Comparison of ENCODE assay signal across 8 mouse cellular contexts in genomic region chr1:167285356-167285755, GRCm38 (mm10). TPM values are rescaled to one million over a fixed set of nuclear protein-coding genes. Genes with fewer than 3 reads are reported as not detected.
DNase-seq lines count a peak whose midpoint lies in the region; ATAC-seq and TF ChIP-seq lines count a peak whose summit lies in the region.

No protein-coding gene starts in this region.

- no peak overlapping the region; the same call in 1 of the 2 replicates for H3K9ac ChIP-seq in embryonic facial prominence, embryonic 11.5 days (replicated peaks; ENCODE audit: low read length)

- H3K9me3 ChIP-seq in embryonic facial prominence, embryonic 11.5 days (replicated peaks; ENCODE audit: control insufficient read depth, low read length): no peaks in the 10 kb centered on the region

- peak overlapping the region; percentile 72 for H3K4me3 ChIP-seq in left cerebral cortex, adult 2 months
- H3K4me3 ChIP-seq in embryonic facial prominence, embryonic 11.5 days (ENCODE audit: low read depth, low read length): peak overlapping the region; percentile 97

- H3K27ac ChIP-seq in left cerebral cortex, adult 2 months: peak overlapping the region; percentile 91
- H3K27ac ChIP-seq in embryonic facial prominence, embryonic 11.5 days (replicated peaks; ENCODE audit: low read depth, low read length): no peak overlapping the region

- H3K36me3 ChIP-seq in embryonic facial prominence, embryonic 11.5 days (replicated peaks; ENCODE audit: control insufficient read depth, insufficient read depth, low read depth, low read length): no peaks in the 10 kb centered on the region

- TF ChIP-seq CTCF in left cerebral cortex, adult 2 months (IDR thresholded peaks at IDR 0.05): no peak

- H3K27me3 ChIP-seq in embryonic facial prominence, embryonic 11.5 days (ENCODE audit: control insufficient read depth, insufficient read depth, low read length): no peaks in the 10 kb centered on the region

- peak; percentile 0; the same call in 1 of the 2 replicates for ATAC-seq in embryonic facial prominence, embryonic 11.5 days (replicated peaks; ENCODE audit: insufficient number of reproducible peaks, low FRiP score, low TSS enrichment, low read depth)

- under 1% methylated on average over 8 of the region's 8 CpGs for WGBS in embryonic facial prominence, embryonic 11.5 days

- intact Hi-C loops in left cerebral cortex, adult 2 months (cut with DNase I): loop anchor here (2.0 to 5.0 kb wide), 3 partner anchors 23 to 902 kb away; partner anchors contain the start of gene Tmco1
- intact Hi-C loops in left cerebral cortex, postnatal 25 days (cut with DNase I): loop anchor here (5.0 kb wide), 1 partner anchor 43 kb away; no protein-coding TSS in a partner anchor

- no peaks in the 10 kb centered on the region for H3K4me1 ChIP-seq in embryonic facial prominence, embryonic 11.5 days (ENCODE audit: control insufficient read depth, insufficient read depth, low read length)

- DNase-seq in left cerebral cortex, adult 2 months (ENCODE audit: extremely low spot score in 1 of 2, low spot score in 2 of 2): no peak
- no peak for DNase-seq in left cerebral cortex, postnatal 25 days (ENCODE audit: low spot score in 2 of 2)
- DNase-seq in embryonic facial prominence, embryonic 11.5 days (ENCODE audit: low spot score): no peak
- DNase-seq in induced T-regulatory cell, adult 2 months (ENCODE audit: low read depth): peak; percentile 64
- peak; percentile 42 for DNase-seq in naive thymus-derived CD4-positive, alpha-beta T cell, adult 2 months (ENCODE audit: low read depth)
- no peak for DNase-seq in layer of hippocampus, adult 9-10 months (ENCODE audit: low spot score)
- no peak for DNase-seq in spleen, adult 12 weeks (ENCODE audit: low spot score)
- no peak for DNase-seq in ovary, postnatal 36 days (ENCODE audit: low spot score)

- peak overlapping the region; percentile 60 for H3K4me2 ChIP-seq in embryonic facial prominence, embryonic 11.5 days (ENCODE audit: low read depth, low read length)

RNA-seq across cellular contexts. Expression of gene Uck2, which starts 0.2 kb away (rescaled TPM):
- total RNA-seq in left cerebral cortex, adult 2 months (2021): 10 to 100 TPM; 30.9 to 42.1 TPM
- total RNA-seq in left cerebral cortex, postnatal 25 days (2021): 10 to 100 TPM; 44.6 to 46.9 TPM
- polyA plus RNA-seq in embryonic facial prominence, embryonic 11.5 days (2014; fragmentation: Nextera tagmentation; extraction: Ambion mirVana): 108 and 120 TPM in 2 replicates

RNA-seq across cellular contexts. Expression of gene Tmco1, which starts 22.8 kb away (rescaled TPM):
- total RNA-seq in left cerebral cortex, adult 2 months (2021): 10 to 100 TPM; 43.2 to 50.3 TPM
- 10 to 100 TPM; 48.7 to 51.7 TPM for total RNA-seq in left cerebral cortex, postnatal 25 days (2021)
- 84.8 and 91.8 TPM in 2 replicates for polyA plus RNA-seq in embryonic facial prominence, embryonic 11.5 days (2014; fragmentation: Nextera tagmentation; extraction: Ambion mirVana)

Comparison
In these comparisons a context has a peak if more than half of its experiments do, and no peak if none do; other contexts are left out.
1. DNase-seq: peak in induced T-regulatory cell, adult 2 months (single experiment) and naive thymus-derived CD4-positive, alpha-beta T cell, adult 2 months (single experiment); none in left cerebral cortex, adult 2 months (0 of 2), left cerebral cortex, postnatal 25 days (0 of 2), embryonic facial prominence, embryonic 11.5 days (single experiment), layer of hippocampus, adult 9-10 months (single experiment), spleen, adult 12 weeks (single experiment) and ovary, postnatal 36 days (single experiment).